Mouse (Mus musculus) gonadal fat pad, adult 2 months (tissue): ENCODE data around the gene Ly86. TPM values are rescaled to one million over a fixed set of nuclear protein-coding genes. Genes with fewer than 3 reads are reported as not detected.

ENCODE experiments used
- DNase-seq: peaks from one replicate; pipeline ENCODE4 v3.0.0-alpha.2; 2012; ENCODE audit warnings: low read depth
- polyA plus RNA-seq: library from polyadenylated mRNA; depleted of rRNA; stranded (reverse); fragments of >200 nt; gene quantifications from 2 replicates; pipeline ENCODE4 v1.2.3, GENCODE M21; 2012; rRNA removed

The Ly86 gene
- polyA plus RNA-seq: 7.0 and 9.4 TPM in 2 replicates

- no peak for DNase-seq
Observed at GRCm38 (mm10) chr13:37344909-37345772, at the start of gene Ly86. Gene Ly86, plus strand, starts transcription at chr13:37345208.

GRCm38 (mm10) chr13:37297886-37298285, 47.1 kb upstream of the Ly86 start:
- no peak for DNase-seq

GRCm38 (mm10) chr13:37298856-37299255, 46.2 kb upstream of the Ly86 start:
- DNase-seq: no peak

- peak; percentile 40 for DNase-seq
Observed at GRCm38 (mm10) chr13:37302877-37303276, 42.1 kb upstream of the Ly86 start.

GRCm38 (mm10) chr13:37308006-37308405, 37.0 kb upstream of the Ly86 start:
- no peak for DNase-seq

GRCm38 (mm10) chr13:37309296-37309695, 35.7 kb upstream of the Ly86 start:
- DNase-seq: no peak

- no peak for DNase-seq
Observed at GRCm38 (mm10) chr13:37310331-37310730, 34.7 kb upstream of the Ly86 start.

- DNase-seq: no peak
Observed at GRCm38 (mm10) chr13:37311555-37312221, 33.3 kb upstream of the Ly86 start.

- peak; percentile 24 for DNase-seq
Observed at GRCm38 (mm10) chr13:37312222-37312928, 32.6 kb upstream of the Ly86 start.

- no peak for DNase-seq
Observed at GRCm38 (mm10) chr13:37312951-37313350, 32.1 kb upstream of the Ly86 start.

GRCm38 (mm10) chr13:37325504-37325903, 19.5 kb upstream of the Ly86 start:
- no peak for DNase-seq

- DNase-seq: no peak
Observed at GRCm38 (mm10) chr13:37329747-37330146, 15.3 kb upstream of the Ly86 start.

- DNase-seq: no peak
Observed at GRCm38 (mm10) chr13:37330971-37331370, 14.0 kb upstream of the Ly86 start.

- DNase-seq: no peak
Observed at GRCm38 (mm10) chr13:37332779-37333543, 12.0 kb upstream of the Ly86 start.

GRCm38 (mm10) chr13:37333544-37333870, 11.5 kb upstream of the Ly86 start:
- DNase-seq: no peak

GRCm38 (mm10) chr13:37337269-37337668, 7.7 kb upstream of the Ly86 start:
- DNase-seq: no peak

- DNase-seq: no peak
Observed at GRCm38 (mm10) chr13:37337871-37338270, 7.1 kb upstream of the Ly86 start.

- no peak for DNase-seq
Observed at GRCm38 (mm10) chr13:37342804-37343203, 2.2 kb upstream of the Ly86 start.

GRCm38 (mm10) chr13:37345823-37346222, 815 bp downstream of the Ly86 start:
- no peak for DNase-seq

- no peak for DNase-seq
Observed at GRCm38 (mm10) chr13:37347871-37348595, 3.0 kb downstream of the Ly86 start.

- no peak for DNase-seq
Observed at GRCm38 (mm10) chr13:37349051-37349450, 4.0 kb downstream of the Ly86 start.
